Mouse (Mus musculus) cerebellum, adult 9-11 months (tissue): ENCODE data around the gene Xpot.

Experiments
- DNase-seq: peaks from one replicate; pipeline ENCODE4 v3.0.0; 2022

Gene Xpot

DNA sequence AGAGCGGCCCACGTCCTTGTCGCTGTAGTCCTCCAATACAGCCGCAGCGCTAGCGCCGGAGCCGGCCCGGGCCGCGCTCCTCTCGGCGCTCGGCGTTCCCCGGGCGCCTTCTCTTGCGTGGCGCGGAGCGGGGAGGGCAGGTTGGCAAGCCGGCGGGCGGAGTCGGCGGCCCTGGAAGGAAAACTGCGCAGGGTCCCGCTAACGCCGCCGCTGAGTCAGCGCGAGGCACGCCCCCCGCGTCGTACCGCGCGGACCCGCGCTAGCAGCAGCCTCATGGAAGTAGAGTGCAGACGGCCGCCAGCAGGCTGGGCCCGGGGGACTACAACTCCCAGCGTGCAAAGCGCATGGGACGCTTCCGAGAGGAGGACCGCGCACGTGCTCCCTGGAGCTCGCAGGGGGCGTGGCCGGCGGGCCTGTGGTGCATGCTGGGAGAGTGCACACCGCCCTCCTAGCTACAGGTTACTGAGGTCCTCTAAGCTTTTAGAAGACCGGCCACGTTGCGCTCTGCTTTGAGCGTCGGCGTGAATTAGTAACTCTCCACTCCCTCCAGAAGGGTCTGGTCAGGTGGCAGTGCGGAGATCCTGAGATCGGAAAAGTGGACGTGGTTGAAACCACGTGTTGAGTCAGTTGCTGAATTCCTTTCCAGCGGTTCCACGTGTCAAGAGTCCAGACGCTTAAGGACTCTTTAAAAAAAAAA, at the start of gene Xpot:
Xpot (minus strand) TSS at position 147 of the 697 bp plus-strand sequence.
- DNase-seq = peak; percentile 98

DNA sequence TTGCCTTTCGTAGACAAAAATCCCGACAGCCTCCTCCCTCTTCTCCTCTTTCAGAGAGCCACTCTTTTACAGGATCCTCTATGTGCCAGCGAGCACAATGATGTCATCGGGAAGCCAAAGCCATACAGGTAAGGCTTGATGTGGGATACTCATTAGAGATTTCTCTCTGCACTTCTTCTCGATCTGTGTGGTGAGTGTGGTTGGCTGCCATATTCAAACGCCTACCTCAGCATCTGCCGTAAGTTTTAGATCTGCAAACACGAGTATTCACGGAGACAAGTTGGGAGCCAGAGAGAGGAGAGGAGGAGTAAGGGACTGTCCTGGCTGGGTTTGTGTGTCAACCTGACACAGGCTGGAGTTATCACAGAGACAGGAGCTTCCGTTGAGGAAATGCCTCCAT, 43.0 kb upstream of the Xpot start:
- no peak for DNase-seq

DNA sequence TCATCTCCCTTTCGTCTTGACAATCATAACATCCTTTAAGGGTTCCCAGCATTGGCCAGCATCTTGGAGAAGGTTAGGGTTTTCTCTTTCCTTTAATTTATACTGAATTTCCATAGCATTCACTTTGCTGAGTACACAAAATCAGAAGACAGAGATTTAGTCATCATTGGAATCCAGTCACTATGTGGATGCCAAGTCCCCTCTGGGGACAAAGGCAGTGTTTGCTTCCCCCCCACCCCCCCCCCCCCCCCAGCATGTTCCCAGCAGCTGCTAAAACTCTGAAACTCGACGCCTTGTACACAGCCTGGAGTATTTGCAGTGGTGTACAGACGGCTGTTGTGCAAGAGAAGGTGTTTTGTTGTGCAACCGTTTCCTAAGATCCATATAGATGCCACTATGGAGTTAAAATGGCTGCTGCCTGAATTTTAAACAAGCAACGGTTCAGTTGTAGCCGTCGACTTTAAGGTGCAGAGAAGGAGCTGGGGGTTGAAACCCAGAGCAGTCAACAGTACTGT, 39.6 kb upstream of the Xpot start:
- no peak for DNase-seq

DNA sequence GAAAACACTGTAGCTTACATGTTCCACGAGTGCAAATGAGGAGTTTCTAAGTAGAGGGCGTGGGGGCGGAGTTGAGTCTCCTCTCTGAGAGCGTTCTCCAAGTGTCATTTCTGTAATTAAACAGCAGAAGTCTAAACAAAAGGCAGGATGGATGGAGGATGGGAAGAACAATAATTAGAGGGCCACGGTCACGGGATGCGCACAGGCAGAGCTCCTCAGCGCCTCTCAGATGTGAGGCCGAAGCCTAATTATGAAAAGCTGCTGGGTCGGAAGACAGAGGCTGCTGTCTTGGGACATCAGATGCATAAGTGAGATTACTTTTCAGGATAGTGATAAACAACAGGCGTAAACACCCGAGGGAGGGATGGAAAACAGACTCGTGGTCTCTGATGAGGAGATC, 37.5 kb upstream of the Xpot start:
- no peak for DNase-seq

DNA sequence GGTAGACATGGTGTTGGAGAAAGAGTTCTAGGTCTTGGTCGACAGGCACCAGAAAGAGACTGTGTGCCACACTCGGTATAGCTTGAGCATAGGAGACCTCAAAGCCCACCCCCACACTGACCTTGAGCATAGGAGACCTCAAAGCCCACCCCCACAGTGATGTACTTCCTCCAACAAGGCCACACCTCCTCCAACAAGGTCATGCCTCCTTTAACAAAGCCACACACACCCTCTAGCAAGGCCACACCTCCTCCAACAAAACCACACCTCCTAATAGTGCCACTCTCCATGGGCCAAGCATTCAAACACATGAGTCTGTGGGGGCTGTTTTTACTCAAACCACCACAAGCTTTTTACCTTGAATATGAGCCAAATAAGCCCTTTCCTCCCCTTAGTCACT, 36.6 kb upstream of the Xpot start:
- no peak for DNase-seq

DNA sequence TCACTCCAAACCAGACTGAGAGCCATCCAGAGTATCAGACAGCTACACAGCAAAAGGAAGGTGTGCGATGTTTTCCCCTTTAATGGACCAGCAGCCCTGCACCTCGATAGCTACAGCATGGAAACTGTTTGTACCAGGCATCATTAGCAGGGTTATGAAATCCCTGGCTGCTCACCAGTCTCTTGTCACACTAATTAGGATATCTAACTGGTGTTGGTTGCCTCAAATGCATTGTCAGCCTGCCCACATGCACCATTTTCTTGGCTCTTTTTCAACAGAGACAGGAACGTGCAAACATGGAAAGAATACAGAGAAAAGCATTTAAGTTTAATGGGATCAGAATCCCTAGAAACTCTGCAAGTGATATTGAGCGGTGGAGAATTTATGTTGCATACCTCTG, 29.8 kb upstream of the Xpot start:
- DNase-seq = no peak

DNA sequence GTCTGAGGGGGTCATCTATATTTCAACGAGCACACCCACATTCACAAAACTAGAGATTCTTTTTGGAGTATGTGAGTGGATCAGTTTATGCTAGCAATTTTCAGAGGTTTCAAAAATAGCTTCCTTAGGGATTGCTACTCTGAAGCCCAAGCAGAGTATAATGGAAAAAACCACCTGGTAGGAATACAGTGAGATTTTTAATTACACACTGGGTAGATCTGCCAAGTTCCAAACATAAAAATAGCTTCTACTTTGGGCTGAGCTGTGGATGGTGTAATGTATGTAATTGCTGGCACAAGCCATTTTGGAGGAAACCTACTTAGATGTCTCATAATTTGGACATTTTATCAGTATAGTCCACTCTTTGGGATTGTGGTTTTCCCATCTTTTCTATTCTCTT, 26.9 kb upstream of the Xpot start:
- DNase-seq = no peak

DNA sequence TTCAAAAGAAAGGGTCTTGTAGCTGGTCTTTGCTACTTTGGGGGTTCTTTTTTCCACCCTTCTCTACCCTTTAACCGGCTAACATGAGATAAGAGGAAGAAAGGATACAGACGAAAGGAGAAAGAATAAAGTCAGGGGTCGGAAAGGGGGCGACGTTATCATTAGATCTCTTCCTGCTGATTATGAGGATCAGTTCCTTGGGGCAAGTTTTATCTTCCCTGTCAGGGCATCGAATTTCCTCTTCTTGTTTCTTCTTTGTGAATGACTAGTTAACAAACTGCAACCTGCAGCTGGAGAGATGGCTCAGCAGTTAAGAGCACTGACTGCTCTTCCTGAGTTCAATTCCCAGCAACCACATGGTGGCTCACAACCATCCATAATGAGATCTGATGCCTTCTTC, 20.2 kb upstream of the Xpot start:
- no peak for DNase-seq

DNA sequence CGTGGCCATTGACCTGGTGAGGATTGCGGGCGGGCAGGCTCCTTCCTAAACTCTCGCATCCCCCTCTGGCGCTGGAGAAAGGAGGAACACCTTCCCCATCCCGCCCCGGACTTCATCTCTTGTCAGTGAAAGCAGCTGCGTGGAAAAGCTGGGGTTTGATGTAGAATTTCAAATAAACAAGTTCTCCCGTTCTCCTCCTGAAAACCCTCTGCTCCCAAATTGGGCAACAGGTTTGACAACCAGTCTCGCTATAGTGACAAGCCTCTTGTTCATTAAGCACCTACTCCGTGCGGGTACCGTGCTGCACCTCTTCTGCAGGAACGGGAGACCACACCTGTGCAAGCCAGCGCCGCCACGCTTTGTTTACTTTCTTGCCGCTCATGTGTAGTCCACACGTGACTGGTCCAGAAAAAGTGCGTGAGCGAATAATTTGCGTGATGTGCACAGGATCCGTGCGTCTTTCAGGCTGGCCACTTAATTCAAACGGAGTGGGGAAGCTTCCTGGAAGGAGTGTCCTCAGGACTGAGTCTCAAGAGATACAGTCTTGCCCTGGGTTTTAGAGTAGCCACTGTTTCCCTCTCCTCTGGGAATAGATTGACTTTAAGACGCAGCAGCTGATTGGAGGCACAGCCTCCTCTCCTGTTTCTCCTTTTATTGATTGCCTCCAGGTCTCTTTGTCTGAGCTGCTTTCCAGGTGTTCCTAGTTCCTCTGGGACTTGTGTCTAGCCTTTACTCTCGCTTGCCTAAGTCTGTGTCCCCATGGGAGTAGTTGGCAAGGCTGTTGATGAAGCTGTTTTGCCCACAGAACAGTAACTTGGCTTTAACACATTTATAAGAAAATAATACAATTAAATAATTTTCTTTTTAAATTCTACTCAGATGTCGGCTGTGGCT, 16.2 kb upstream of the Xpot start:
- DNase-seq = no peak

DNA sequence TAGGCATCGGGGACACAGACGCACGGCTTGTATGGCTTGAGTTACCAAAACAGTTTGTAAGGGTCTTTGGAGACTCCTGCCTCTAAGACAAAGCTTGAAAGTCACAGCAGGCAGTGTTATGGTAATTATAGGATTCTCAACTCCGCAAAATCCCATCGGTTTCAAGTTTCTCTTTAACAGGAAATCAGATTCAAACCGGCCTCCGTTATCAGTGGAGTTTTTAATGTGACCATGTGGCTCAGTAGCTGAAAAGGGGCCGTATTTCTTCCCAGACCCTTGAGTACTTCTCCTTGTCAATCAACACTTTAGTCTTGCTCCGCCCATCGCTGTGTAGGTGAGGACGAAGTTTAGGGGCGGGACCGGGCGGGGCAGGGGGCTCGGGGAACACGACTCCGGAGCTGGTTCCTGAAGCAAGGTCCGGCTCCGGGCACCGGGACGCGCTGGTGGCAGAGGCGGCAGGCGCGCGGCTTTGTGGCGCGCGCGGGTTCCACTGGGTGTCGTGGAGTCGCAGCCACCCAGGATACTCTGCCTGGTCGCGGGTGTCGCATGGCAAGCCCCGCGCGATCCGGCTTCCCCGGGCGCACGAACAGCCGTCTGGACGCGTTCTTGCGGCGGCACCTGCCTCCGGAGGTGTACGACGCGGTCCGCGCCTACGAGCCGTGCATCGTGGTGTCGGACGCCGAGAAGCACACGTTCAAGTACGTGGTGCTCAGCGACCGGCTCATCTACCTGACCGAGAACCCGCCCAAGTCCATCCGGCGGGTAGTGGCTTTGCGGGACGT, 15.3 kb upstream of the Xpot start, which contains the start of gene D930020B18Rik:
D930020B18Rik (plus strand) TSS at position 317 of the 782 bp plus-strand sequence.
- no peak for DNase-seq

DNA sequence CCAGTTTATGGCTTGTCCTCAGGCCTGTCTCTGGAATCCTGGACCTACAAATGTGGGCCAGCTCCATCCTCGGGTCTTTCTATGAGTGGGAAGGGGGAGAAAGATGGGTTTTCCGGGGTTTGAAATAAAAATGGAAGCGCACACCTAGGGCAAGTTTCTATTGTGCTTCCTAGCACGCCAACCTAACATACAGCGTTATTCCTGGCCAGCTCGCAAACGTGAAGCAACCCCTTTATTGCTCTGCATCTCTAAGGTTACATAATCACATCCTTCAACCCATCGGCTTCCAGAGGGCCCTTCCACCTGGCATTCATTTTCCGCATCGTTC, 14.8 kb upstream of the Xpot start:
- no peak for DNase-seq

DNA sequence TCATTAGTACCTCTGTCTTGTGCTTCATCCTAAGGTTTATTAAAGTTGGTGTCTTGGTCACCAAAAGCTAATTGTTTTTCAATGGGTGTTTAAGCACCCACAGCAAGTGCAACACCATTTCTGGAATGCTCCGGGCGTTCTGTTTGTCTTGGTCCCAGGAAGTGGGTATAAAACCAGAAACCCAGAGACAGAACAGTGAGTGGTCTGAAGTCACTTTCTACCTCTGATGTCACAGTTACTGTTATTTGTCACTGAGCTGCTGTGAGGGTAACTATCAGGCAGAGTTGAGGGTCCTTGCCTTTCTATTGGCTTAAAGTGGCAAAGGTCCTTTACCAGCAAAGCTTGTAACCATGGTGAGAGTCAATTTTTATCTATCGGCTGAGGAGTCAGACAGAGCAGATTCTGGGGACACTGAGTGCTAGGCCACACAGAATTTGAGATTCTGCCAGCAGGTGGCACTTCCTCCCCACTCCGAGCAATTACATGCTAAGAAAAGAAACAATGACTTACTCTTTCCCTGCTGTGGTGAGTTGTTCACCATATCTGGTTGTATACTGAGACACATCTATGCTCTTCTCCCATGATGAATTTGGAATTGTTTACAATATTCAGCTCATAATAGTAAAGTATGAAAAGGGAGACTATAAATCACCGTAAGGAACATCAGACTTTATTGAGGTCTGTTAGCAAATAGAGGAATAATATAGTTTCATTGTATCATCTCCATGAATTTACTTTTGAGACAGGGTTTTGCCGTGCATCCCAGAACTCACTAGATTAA, 14.2 kb upstream of the Xpot start:
- DNase-seq = no peak

DNA sequence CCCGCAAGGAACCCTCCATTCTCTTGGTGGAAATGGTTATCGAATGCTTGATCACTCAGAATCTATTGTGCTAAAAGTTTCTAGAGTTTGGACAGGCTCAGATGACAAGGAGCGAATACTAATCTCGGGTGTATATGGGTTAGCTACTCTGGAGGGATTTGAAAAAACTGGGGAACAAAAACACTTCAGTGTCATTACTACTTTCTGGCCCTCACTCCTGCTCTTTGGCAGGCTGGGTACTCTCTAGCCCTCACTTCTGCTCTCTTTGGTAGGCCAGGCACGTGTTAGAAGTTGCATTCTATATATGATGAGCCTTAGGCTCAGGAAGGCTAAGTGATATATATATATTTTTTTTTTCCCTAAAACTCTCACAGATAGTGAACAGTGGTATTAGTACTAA, 13.4 kb upstream of the Xpot start:
- no peak for DNase-seq

DNA sequence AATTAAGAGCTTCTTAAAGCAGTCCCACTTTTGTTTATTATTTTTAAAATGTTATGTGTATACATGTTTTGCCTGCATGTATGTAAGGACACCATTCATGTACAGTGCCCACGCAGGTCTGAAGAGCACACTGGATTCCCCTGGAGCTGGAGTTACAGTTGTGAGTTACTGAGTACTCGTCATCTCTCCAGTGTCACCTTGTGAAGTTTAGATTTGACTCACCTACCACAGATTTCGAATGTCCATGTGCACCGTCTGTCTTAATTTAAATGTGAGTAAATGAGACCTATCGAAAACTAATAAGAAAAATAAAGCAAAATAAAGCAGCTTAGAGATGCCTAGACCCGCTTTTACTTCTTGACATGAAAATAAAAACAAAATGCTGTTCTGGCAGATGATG, 10.1 kb upstream of the Xpot start:
- no peak for DNase-seq

DNA sequence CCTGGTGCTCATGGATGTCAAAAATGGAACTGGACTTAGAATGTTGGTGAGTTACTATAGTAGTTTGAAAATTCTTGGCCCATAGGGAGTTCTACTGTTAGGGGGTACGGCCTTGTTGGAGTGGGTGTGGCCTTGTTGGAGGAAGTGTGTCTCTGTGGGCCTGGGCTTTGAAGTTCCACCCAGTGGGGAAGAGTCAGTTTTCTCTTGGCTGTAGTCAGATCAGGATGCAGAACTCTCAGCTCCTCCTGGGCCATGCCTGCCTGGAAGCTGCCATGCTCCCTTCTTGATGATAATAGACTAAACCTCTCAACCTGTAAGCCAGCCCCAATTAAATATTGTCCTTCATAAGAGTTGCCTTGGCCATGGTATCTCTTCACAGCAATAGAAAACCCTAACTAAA, 8.0 kb upstream of the Xpot start:
- DNase-seq = no peak

DNA sequence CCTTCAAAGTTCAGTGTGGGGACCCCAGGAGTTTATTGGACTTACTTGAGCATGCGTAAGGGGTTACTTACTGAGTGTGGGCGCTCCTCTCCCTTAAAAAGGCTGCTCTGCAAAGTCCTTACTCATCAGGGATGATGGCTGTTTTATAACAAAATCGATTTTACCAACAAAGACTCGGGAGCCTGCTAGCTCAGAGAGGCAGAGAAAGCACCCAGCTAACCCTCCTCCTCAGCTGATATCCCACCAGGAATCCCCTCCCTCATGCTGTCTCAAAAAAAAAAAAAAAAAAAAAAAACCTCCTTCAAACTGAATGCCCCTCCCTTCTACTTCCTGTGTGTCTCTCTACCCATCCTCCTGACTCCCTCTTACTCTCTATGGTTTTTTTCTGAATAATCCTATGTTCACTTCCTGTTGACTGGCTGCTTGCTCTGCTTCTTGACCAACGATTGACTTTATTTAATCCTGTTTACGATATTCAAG, 2.5 kb upstream of the Xpot start:
- DNase-seq = no peak

DNA sequence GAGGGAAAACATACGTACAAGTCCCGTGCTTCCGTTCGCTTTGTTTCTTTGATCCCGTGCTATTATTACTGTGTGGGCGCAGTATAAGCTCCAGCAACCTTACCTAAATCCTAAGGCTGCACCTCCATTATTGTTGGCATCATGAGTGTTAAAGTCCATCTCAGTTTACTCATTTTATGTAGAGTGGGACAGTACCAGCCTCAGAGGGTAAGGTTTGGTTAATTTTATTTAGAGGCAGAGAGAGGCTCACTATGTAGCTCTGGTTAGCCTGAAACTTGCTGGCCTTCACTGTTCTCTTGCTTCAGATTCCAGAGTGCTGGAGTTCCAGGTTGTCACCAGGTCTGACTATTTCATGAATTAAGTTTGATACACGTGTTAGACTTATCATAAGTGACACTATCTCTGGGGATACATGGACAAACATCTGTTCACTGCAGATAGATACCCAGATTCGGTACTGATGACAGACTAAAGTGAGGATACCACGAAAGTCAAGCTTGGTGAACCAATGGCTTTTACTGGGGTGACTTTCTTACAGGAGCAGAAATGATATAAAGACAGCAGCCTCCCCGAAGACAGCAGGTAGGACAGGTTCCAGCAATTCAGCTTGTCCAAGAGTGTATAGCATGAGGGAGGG, 1.2 kb upstream of the Xpot start:
- peak; percentile 12 for DNase-seq

DNA sequence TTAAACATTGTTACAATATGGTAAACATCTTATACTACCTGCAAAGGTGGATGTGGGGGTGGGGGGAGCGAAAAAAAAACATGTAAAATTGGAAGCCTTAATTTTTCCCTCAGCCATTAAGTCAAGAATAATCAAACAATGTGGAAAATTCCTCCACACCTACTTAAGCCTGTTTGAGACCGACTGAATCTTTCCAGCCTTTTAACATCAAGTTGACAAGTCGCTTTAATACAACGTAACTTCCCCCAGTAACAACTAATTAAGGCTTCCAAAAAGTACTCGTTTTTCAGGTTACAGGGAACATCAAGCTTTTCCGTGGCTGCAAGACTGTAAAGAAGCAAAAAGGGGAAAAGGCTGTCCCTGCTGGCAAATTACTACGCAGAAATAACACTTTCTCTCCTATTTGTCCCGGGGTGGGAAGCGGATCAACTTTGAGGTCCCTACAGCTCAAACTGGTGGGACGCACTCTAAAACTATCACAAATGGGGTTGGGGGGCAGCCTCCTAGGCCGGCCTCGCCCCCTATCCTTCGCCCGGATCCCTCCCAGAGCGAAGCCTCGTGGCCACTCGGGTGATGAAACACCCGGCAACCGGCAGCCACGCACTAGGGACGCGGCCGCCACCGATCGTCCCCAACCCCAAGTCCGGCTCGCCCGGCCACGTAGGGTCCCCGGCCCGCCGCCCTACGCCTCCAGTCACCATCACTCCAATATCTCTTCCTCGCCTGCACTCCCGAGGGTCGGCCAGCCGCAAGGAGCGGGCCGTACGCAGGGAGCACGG, 536 bp downstream of the Xpot start:
- no peak for DNase-seq

DNA sequence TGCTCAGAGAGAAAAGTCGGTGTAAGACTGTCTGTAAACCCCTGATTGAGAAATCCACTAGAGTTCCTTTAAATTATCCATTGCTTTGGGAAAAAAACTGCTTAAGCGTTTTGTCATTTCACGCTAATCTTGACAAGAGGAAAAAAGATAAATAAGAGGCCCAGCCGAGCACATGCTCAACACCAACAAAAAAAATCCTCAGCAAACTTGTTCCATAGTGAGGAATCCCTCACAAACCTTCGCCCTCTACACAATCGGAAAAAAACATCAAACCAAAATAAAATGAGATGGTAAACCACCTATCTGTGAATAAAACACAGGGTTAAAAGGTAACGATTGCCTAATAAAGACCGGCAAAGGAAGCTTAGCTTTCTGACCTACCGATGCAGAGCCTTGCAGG, 1.1 kb downstream of the Xpot start:
- DNase-seq = no peak

DNA sequence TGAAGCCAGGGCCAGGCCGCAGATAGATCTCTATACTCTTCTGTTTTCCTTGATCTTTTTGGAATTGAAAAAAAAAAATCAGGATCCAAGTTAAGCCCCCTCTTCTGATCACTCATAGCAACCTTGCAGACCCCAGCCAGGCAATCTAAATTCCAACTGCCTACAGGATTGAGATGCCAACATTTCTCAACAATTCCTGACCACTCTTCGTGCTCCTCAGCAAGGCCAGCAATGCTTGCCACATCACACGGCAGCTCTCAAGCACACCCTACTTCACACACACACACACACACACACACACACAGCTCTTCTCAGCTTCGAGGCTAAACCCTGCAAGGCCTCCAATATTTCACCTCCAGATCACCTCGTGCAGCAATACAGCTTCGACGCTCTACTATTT, 2.5 kb downstream of the Xpot start:
- DNase-seq = no peak

DNA sequence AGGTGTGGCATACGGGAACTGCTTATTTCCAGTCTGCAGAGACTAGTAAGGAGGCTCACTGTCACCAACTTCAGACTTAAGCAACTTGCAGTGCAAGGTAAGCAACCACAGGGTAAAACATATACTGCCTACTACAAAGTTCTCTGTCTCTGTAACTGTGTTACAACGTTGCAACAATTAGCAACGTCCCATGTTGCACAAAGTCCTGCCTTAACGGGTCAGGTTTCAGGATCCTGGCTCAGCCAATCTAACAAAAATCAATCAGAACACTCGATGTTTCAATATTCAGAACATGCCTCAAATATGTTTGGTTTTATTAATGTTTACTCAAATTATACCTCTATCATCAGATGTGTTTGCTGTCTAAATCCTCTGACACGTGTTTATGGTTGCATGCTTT, 3.7 kb downstream of the Xpot start:
- no peak for DNase-seq
